Mouse (Mus musculus): ENCODE results near the gene Cyp2j9.
"Not testable (repeated sequence)": the region's sequence is repeated elsewhere in the genome, so short reads cannot be mapped to it uniquely, and the experiment has no call there.

Gene Cyp2j9

DNA sequence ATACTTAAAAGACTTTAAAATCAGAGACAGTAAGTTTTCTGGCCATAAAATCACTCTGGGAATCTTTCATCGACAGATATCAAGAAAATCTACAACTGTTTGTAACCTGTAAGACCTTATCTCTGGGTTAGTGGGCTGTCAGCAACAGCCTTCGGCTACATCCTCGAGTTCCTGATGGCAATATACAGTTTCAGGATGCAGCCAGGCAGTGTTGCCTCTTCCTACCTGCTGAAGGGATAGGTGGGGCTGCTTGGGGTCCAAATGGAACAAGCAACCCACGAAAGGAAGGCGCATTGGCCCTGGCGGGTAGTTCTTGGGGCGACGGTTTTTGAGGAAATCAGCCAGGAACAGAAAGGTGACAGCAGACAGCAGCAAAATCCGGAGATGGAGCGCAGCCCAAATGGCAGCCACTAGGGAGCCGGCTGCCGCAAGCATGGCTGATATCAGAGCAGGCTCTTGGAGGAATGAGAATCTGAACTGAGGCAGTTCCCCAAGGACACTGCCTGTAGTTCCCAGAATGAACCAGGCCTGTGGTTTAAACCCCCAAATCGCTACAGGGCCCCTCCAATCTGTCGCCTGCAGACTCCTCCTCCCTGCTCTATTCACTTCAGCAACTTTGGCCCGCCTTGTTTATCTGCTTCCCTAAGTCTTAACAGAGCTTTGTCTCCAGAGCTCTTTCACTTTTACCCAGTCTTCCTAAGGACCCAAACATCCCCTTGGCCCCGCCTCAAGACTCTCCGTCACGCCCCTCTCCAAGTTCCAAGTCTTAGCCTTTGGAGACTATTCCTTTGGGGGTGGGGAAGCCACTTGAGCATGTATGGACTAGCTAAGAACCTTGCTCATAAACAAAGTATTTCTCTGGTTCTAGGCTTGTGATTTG, at the start of gene Cyp2j9:
Gene Cyp2j9 (minus strand): TSS at position 668 of the 880 bp plus-strand sequence.
- ATAC-seq (ENCODE audit: low TSS enrichment), result peak; percentile 85

DNA sequence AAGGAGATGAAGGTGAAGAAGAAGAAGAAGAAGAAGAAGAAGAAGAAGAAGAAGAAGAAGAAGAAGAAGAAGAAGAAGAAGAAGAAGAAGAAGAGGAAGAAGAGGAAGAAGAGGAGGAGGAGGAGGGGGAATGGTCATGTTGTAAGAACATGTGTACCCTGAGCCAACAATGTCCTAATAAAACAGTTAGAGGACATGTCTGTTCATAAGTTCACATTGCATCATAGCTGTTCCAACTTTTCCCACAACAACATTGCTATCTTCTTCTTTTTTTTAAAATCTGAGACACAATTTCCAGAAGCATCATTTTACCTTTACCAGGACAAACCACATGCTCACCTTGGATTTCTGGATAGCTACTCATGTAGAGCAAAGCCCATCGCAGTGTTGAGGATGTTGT, 44.1 kb upstream of the Cyp2j9 start:
- no peak for ATAC-seq (ENCODE audit: low TSS enrichment)

DNA sequence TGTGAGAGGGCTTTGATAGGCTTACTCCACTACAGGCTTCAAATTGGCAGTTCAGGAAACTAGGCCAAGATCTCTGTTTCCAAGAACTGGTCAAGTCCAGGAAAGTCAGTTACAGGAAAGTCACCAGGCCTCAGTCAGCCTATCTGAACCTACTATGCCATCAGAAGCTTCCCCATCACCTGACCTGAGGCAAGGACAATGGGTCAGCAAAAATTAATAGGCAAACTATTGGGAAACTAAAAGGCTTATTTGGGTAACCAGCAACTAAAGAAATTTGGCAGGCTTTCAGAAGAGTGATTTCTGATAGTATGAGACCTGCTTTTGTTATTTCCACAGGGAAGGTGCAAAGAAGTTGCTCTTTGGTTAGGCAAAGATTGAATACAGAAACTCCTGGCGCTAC, 31.1 kb upstream of the Cyp2j9 start:
- no peak for ATAC-seq (ENCODE audit: low TSS enrichment)

- ATAC-seq (ENCODE audit: low TSS enrichment), result peak; percentile 88
Observed at GRCm38 (mm10) chr4:96591791-96592150, 393 bp upstream of the Cyp2j9 start.

GRCm38 (mm10) chr4:96581425-96582088, 9.8 kb downstream of the Cyp2j9 start:
- peak; percentile 94 for ATAC-seq (ENCODE audit: low TSS enrichment)

DNA sequence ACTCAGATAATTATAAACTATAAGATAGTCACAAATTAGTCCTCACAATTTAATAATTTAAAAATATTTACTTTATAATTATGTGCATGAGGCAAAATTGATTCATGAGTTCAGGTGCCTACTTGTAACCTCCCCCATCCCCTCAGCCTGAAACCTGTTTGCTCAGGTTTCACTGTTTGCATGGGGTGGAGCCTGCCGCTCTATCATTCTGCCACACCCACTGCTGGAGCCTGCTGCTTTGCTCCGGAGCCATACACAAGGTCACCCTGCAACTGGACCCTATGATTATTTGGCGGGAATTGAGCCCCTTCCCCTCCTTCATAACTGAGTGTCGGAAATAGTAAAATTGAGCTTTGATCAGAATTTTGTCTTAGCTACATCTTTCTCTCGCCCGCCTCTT, 11.0 kb downstream of the Cyp2j9 start:
- not testable (repeated sequence) for ATAC-seq (ENCODE audit: low TSS enrichment)

DNA sequence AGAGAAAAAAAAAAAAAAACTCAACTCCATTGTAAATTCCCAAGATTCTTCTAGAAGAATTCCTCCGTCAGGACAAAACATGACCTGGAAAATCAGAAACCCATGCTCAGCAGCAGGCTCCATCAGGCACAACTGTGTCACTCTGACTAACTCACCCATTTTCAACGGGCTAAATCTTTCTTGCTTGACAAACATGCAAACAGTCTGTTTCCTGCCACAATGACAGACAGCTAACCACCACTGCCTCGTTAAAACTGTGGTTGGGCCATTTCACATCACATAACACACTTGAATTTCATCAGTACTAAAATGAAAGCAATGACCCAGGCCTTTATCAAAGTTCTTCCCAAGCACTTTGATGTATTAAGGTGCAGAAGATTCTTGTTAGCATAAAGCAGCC, 21.9 kb downstream of the Cyp2j9 start:
- no peak for ATAC-seq (ENCODE audit: low TSS enrichment)

- ATAC-seq (ENCODE audit: low TSS enrichment), result no peak
Observed at GRCm38 (mm10) chr4:96567988-96568387, 23.4 kb downstream of the Cyp2j9 start.

DNA sequence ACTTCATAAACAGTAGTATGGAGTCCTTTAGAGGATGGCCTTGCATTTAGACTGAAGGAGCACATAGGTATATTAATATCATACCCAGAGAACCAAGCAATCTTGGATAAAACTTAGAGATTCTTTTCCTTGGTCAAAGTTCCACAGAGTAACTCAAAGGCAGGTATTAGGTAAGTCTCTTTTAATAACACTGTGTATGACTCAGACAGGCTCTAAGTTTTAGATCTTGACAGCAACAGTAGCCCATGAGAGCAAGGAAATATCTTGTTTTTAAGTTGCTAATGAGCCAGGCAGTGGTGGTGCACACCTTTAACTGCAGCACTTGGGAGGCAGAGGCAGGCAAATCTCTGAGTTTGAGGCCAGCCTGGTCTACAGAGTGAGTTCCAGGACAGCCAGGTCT, 25.6 kb downstream of the Cyp2j9 start:
- no peak for ATAC-seq (ENCODE audit: low TSS enrichment)

- no peak for ATAC-seq (ENCODE audit: low TSS enrichment)
Observed at GRCm38 (mm10) chr4:96560464-96560863, 30.9 kb downstream of the Cyp2j9 start.

DNA sequence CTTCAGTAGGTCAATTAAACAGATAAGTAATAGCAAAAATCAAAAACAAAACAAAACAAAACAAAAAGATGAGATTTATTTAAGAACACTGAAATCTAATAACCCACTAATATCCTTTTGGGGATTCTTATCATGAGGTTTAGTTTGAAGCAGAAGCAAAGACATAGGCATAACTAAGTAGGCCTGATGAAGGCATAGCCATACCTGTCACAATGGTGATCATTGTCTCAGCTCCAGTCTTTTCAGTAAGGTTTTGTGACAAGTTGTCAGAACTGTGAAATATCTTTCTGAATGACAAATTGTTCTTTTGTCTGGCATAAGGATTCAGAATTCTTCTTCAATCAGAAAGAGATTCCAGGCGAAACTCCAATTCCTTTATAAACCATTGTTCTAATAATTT, 31.6 kb downstream of the Cyp2j9 start:
- no peak for ATAC-seq (ENCODE audit: low TSS enrichment)

DNA sequence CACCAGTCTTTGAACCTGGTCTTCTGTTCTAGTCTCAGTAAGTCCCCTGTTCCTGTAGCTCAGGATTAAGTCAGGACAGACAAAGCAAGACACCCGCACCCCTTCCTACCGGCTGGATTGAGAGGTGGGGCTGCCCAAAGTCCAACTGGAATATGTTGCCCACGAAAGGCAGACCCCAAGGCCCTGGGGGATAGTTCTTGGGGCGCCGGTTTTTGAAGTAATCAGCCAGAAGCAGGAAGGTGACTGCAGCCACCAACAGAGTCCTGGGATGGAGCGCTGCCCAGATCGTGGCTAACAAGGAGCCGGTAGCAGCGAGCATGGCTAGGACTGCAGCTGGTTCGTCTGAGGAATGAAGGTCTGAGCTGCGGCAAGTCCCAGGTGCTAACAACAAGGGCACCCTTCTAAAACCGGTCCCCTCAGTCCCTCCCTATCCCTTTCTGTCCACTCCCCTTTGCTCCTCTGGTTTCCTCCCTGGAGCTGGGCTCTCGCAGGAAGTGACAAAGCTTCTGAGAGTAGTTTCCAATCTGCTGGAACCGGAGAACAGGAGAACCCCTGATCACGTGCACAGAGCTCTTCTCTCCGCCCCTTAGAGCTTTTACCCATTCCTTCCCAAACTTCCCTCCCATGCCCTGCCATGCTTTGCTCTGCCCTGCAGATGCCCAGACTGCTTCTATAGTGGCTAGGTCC, 38.1 kb downstream of the Cyp2j9 start, which contains the start of gene Cyp2j6:
Gene Cyp2j6 (minus strand): TSS at position 529 of the 687 bp plus-strand sequence.
- peak; percentile 99 for ATAC-seq (ENCODE audit: low TSS enrichment)

DNA sequence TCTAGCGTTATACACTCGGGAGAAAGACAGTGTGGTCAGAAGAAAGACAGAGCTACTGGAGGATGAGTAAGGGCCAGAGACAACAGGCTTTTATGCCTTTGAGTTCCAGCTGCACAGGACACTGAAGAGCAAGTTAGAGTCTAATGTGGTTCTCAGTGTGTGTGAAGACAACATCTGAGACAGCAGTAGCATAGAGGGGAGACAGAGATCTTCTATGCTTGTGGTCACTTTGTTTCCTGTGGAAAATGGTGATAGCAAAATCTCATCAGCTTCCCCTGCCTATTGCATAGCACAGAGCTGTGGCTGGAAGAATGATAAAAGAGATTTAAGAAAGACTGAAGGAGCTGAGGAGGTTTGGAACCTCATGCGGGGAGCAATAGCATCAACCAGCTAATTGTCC, 39.8 kb downstream of the Cyp2j9 start:
- ATAC-seq (ENCODE audit: low TSS enrichment), result no peak

DNA sequence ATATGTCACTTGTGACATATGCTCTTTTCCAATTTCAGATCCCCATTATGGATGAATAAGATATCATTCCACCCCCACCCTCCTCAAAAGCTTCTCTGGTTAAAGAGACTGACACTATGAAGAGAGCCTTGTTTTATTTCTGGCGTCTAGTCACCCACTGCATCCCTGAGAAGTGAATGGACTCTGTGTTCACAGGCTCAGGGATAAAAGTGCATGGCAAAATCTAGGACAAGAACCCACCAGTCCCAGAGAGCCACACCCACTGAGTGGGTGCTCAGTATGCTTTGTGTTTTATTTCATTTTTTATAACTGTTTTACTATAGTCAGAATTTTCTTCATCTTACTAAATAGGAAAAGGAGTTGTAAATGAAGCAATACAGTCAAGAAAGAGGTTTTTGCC, 45.4 kb downstream of the Cyp2j9 start:
- peak; percentile 99 for ATAC-seq (ENCODE audit: low TSS enrichment)

GRCm38 (mm10) chr4:96525772-96526171, 65.6 kb downstream of the Cyp2j9 start:
- peak; percentile 80 for ATAC-seq (ENCODE audit: low TSS enrichment)

GRCm38 (mm10) chr4:96522256-96522655, 69.1 kb downstream of the Cyp2j9 start:
- no peak for ATAC-seq (ENCODE audit: low TSS enrichment)

All from frontal cortex, adult (tissue).